In genomic region chr11:117027681-117028080, GRCm38 (mm10) we compare ENCODE assay signal across 11 mouse cellular contexts.
DNase-seq lines count a peak whose midpoint lies in the region; ATAC-seq and TF ChIP-seq lines count a peak whose summit lies in the region.
"Had no signal": no experiment of that assay in that cellular context is flagged by ENCODE, and none has a peak within 500 bp of the region (broad histone marks: within the 10 kb centered on the region; RNA-seq: fewer than 3 reads in every experiment).

No protein-coding gene starts in this region.

- no peaks in the 10 kb centered on the region for H3K36me3 ChIP-seq in forebrain, embryonic 11.5 days (ENCODE audit: control insufficient read depth, insufficient read depth, low read length)
- no peaks in the 10 kb centered on the region for H3K36me3 ChIP-seq in forebrain, embryonic 16.5 days (ENCODE audit: control insufficient read depth, insufficient read depth)
- no peaks in the 10 kb centered on the region for H3K36me3 ChIP-seq in stomach, embryonic 15.5 days
- H3K36me3 ChIP-seq in stomach, postnatal 0 days (ENCODE audit: control insufficient read depth, insufficient read depth, low read length), result no peaks in the 10 kb centered on the region
- no peaks in the 10 kb centered on the region for H3K36me3 ChIP-seq in lung, postnatal 0 days (ENCODE audit: insufficient read depth, low read length)

- no peak overlapping the region; the same call in 1 of the 2 replicates for H3K9ac ChIP-seq in forebrain, embryonic 11.5 days (ENCODE audit: low read length)
- no peak overlapping the region for H3K9ac ChIP-seq in forebrain, embryonic 16.5 days (replicated peaks; ENCODE audit: low read depth, low read length)
- H3K9ac ChIP-seq in stomach, embryonic 15.5 days, result no peak overlapping the region
- H3K9ac ChIP-seq in stomach, postnatal 0 days (ENCODE audit: low read length), result no peak overlapping the region
- H3K9ac ChIP-seq in lung, postnatal 0 days (replicated peaks; ENCODE audit: low read depth), result no peak overlapping the region

- no peak overlapping the region for H3K4me2 ChIP-seq in forebrain, embryonic 11.5 days (ENCODE audit: low read depth, low read length, severe bottlenecking)
- no peak overlapping the region for H3K4me2 ChIP-seq in forebrain, embryonic 16.5 days (ENCODE audit: low read length)
- no peak overlapping the region for H3K4me2 ChIP-seq in stomach, embryonic 15.5 days
- H3K4me2 ChIP-seq in stomach, postnatal 0 days (replicated peaks; ENCODE audit: low read depth), result no peak overlapping the region
- H3K4me2 ChIP-seq in lung, postnatal 0 days (replicated peaks; ENCODE audit: low read depth, low read length), result no peak overlapping the region

- TF ChIP-seq CTCF in stomach, postnatal 0 days (IDR thresholded peaks at IDR 0.05; ENCODE audit: low read depth), result no peak
- no peak for TF ChIP-seq CTCF in lung, postnatal 0 days (IDR thresholded peaks at IDR 0.05)

- peaks cover 8% of the 10 kb centered on the region; the same call in 1 of the 2 replicates for H3K4me1 ChIP-seq in forebrain, embryonic 11.5 days (replicated peaks; ENCODE audit: control insufficient read depth, insufficient read depth, low read length)
- H3K4me1 ChIP-seq in forebrain, embryonic 16.5 days (replicated peaks; ENCODE audit: control insufficient read depth, insufficient read depth, low read length), result peaks cover 35% of the 10 kb centered on the region
- 0 out of 2 replicates have a peak, but pooled peaks cover 7% of the 10 kb centered on the region for H3K4me1 ChIP-seq in stomach, embryonic 15.5 days
- no peaks in the 10 kb centered on the region for H3K4me1 ChIP-seq in stomach, postnatal 0 days (replicated peaks; ENCODE audit: control insufficient read depth, insufficient read depth)
- H3K4me1 ChIP-seq in lung, postnatal 0 days (ENCODE audit: insufficient read depth, low read depth, low read length), result no peaks in the 10 kb centered on the region

- no peaks in the 10 kb centered on the region for H3K27me3 ChIP-seq in forebrain, embryonic 11.5 days (ENCODE audit: control insufficient read depth, insufficient read depth, low read length)
- H3K27me3 ChIP-seq in forebrain, embryonic 16.5 days (replicated peaks; ENCODE audit: control insufficient read depth, insufficient read depth, low read length), result no peaks in the 10 kb centered on the region
- H3K27me3 ChIP-seq in stomach, embryonic 15.5 days (replicated peaks), result no peaks in the 10 kb centered on the region
- H3K27me3 ChIP-seq in stomach, postnatal 0 days (ENCODE audit: control insufficient read depth, insufficient read depth, low read length), result no peaks in the 10 kb centered on the region
- no peaks in the 10 kb centered on the region for H3K27me3 ChIP-seq in lung, postnatal 0 days (replicated peaks; ENCODE audit: insufficient read depth, low read length)

- 59% methylated on average over 10 of the region's 10 CpGs for WGBS in forebrain, embryonic 11.5 days
- WGBS in forebrain, embryonic 16.5 days, result 58% methylated on average over 10 of the region's 10 CpGs
- WGBS in stomach, embryonic 15.5 days, result 35% methylated on average over 10 of the region's 10 CpGs
- WGBS in stomach, postnatal 0 days, result 35% methylated on average over 10 of the region's 10 CpGs
- WGBS in lung, postnatal 0 days, result 33% methylated on average over 10 of the region's 10 CpGs

- no peak for ATAC-seq in forebrain, embryonic 11.5 days (replicated peaks; ENCODE audit: low FRiP score)
- ATAC-seq in forebrain, embryonic 16.5 days, result no peak
- peak; percentile 56; the same call in 1 of the 2 replicates for ATAC-seq in stomach, embryonic 15.5 days (ENCODE audit: insufficient read depth, low FRiP score, low read depth)
- no peak for ATAC-seq in stomach, postnatal 0 days (ENCODE audit: low FRiP score, low TSS enrichment)
- ATAC-seq in lung, postnatal 0 days, result no peak

- no peak overlapping the region for H3K4me3 ChIP-seq in forebrain, embryonic 11.5 days (ENCODE audit: low read depth, low read length)
- no peak overlapping the region for H3K4me3 ChIP-seq in forebrain, embryonic 16.5 days (replicated peaks; ENCODE audit: low read length)
- no peak overlapping the region for H3K4me3 ChIP-seq in stomach, embryonic 15.5 days (replicated peaks)
- no peak overlapping the region for H3K4me3 ChIP-seq in stomach, postnatal 0 days (ENCODE audit: low read depth, low read length)
- no peak overlapping the region for H3K4me3 ChIP-seq in lung, postnatal 0 days (ENCODE audit: low read depth, low read length)
- H3K4me3 ChIP-seq: myocyte had no signal

- H3K9me3 ChIP-seq in forebrain, embryonic 11.5 days (ENCODE audit: control insufficient read depth, low read length), result peaks cover 4% of the 10 kb centered on the region; the same call in 1 of the 2 replicates
- H3K9me3 ChIP-seq in forebrain, embryonic 16.5 days (ENCODE audit: control insufficient read depth, low read length), result peaks cover 4% of the 10 kb centered on the region
- H3K9me3 ChIP-seq in stomach, embryonic 15.5 days, result no peaks in the 10 kb centered on the region; the same call in 1 of the 2 replicates
- H3K9me3 ChIP-seq in stomach, postnatal 0 days (ENCODE audit: control insufficient read depth, low read length), result no peaks in the 10 kb centered on the region
- H3K9me3 ChIP-seq in lung, postnatal 0 days (ENCODE audit: low read length), result no peaks in the 10 kb centered on the region

- no peak for TF ChIP-seq EP300 in stomach, postnatal 0 days (optimal IDR thresholded peaks at IDR 0.05)
- no peak for TF ChIP-seq EP300 in lung, postnatal 0 days (IDR thresholded peaks at IDR 0.05)

- DNase-seq in forebrain, embryonic 11.5 days (ENCODE audit: low spot score), result peak; percentile 48
- DNase-seq in stomach, postnatal 0 days (ENCODE audit: low spot score), result no peak
- DNase-seq in liver, result peak; percentile 84
- DNase-seq in lung, postnatal 0 days (ENCODE audit: low spot score), result no peak
- no peak for DNase-seq in heart, adult 18-20 months
- DNase-seq in cerebellum, postnatal 25 days, result no peak
- DNase-seq: adrenal gland, postnatal 10 days; kidney, adult 18-20 months had no signal

- H3K27ac ChIP-seq in forebrain, embryonic 11.5 days (ENCODE audit: low read depth, low read length), result no peak overlapping the region
- no peak overlapping the region for H3K27ac ChIP-seq in forebrain, embryonic 16.5 days (ENCODE audit: low read length)
- H3K27ac ChIP-seq in stomach, embryonic 15.5 days, result no peak overlapping the region
- no peak overlapping the region for H3K27ac ChIP-seq in stomach, postnatal 0 days (replicated peaks)
- no peak overlapping the region for H3K27ac ChIP-seq in lung, postnatal 0 days (ENCODE audit: low read length)

Comparison
In these comparisons a context has a peak if more than half of its experiments do, and no peak if none do; other contexts are left out.
1. DNase-seq: peak in forebrain, embryonic 11.5 days (single experiment) and liver (single experiment); none in stomach, postnatal 0 days (single experiment), lung, postnatal 0 days (single experiment), heart, adult 18-20 months (0 of 2) and cerebellum, postnatal 25 days (0 of 2).